ENCODE assay signal across 10 mouse cellular contexts in genomic region chr8:13472284-13472683, GRCm38 (mm10). TPM values are rescaled to one million over a fixed set of nuclear protein-coding genes. Genes with fewer than 3 reads are reported as not detected.
DNase-seq lines count a peak whose midpoint lies in the region; ATAC-seq and TF ChIP-seq lines count a peak whose summit lies in the region.
"Had no signal": no experiment of that assay in that cellular context is flagged by ENCODE, and none has a peak within 500 bp of the region (broad histone marks: within the 10 kb centered on the region; RNA-seq: fewer than 3 reads in every experiment).

No protein-coding gene starts in this region.

- no peak for TF ChIP-seq CTCF in gastrocnemius, adult 2 months (IDR thresholded peaks at IDR 0.05)
- no peak for TF ChIP-seq CTCF in layer of hippocampus, adult 2 months (conservative IDR thresholded peaks at IDR 0.05)
- no peak for TF ChIP-seq CTCF in midbrain, postnatal 0 days (IDR thresholded peaks at IDR 0.05)
- TF ChIP-seq CTCF in left cerebral cortex, adult 2 months (IDR thresholded peaks at IDR 0.05), result no peak

- H3K4me1 ChIP-seq in intestine, embryonic 15.5 days (replicated peaks), result no peaks in the 10 kb centered on the region
- H3K4me1 ChIP-seq in intestine, embryonic 16.5 days (ENCODE audit: control insufficient read depth, insufficient read depth, low read length), result no peaks in the 10 kb centered on the region
- H3K4me1 ChIP-seq in kidney, embryonic 16.5 days (ENCODE audit: insufficient read depth, low read length), result no peaks in the 10 kb centered on the region
- H3K4me1 ChIP-seq in midbrain, postnatal 0 days (ENCODE audit: insufficient read depth, low read length), result no peaks in the 10 kb centered on the region
- H3K4me1 ChIP-seq: midbrain, embryonic 10.5 days had no signal

- no peak overlapping the region for H3K27ac ChIP-seq in intestine, embryonic 15.5 days
- H3K27ac ChIP-seq in intestine, embryonic 16.5 days (ENCODE audit: low read length), result no peak overlapping the region
- peak overlapping the region; percentile 89 for H3K27ac ChIP-seq in gastrocnemius, adult 2 months
- no peak overlapping the region for H3K27ac ChIP-seq in kidney, embryonic 16.5 days (ENCODE audit: low read length)
- H3K27ac ChIP-seq in layer of hippocampus, adult 2 months, result no peak overlapping the region
- H3K27ac ChIP-seq in midbrain, postnatal 0 days (ENCODE audit: low read depth, low read length), result no peak overlapping the region
- no peak overlapping the region for H3K27ac ChIP-seq in left cerebral cortex, adult 2 months
- H3K27ac ChIP-seq: midbrain, embryonic 10.5 days had no signal

- no peaks in the 10 kb centered on the region for H3K9me3 ChIP-seq in intestine, embryonic 15.5 days
- no peaks in the 10 kb centered on the region for H3K9me3 ChIP-seq in intestine, embryonic 16.5 days (ENCODE audit: control insufficient read depth, low read length)
- no peaks in the 10 kb centered on the region for H3K9me3 ChIP-seq in kidney, embryonic 16.5 days (ENCODE audit: low read length)
- no peaks in the 10 kb centered on the region for H3K9me3 ChIP-seq in midbrain, postnatal 0 days (ENCODE audit: low read length)
- H3K9me3 ChIP-seq: midbrain, embryonic 10.5 days had no signal

- H3K4me2 ChIP-seq in intestine, embryonic 15.5 days (replicated peaks), result no peak overlapping the region
- H3K4me2 ChIP-seq in intestine, embryonic 16.5 days (ENCODE audit: low read depth, low read length), result no peak overlapping the region
- no peak overlapping the region for H3K4me2 ChIP-seq in kidney, embryonic 16.5 days (replicated peaks; ENCODE audit: low read depth, low read length)
- H3K4me2 ChIP-seq in midbrain, postnatal 0 days (ENCODE audit: low read depth, low read length, poor library complexity, severe bottlenecking), result no peak overlapping the region

- no peak overlapping the region for H3K9ac ChIP-seq in intestine, embryonic 15.5 days
- no peak overlapping the region for H3K9ac ChIP-seq in intestine, embryonic 16.5 days (ENCODE audit: low read depth, low read length)
- no peak overlapping the region for H3K9ac ChIP-seq in kidney, embryonic 16.5 days (replicated peaks; ENCODE audit: low read length)
- no peak overlapping the region for H3K9ac ChIP-seq in midbrain, postnatal 0 days (replicated peaks; ENCODE audit: low read length, poor library complexity, severe bottlenecking)

- H3K4me3 ChIP-seq in intestine, embryonic 15.5 days (replicated peaks), result no peak overlapping the region
- H3K4me3 ChIP-seq in intestine, embryonic 16.5 days (ENCODE audit: low read length), result no peak overlapping the region
- H3K4me3 ChIP-seq in gastrocnemius, adult 2 months, result no peak overlapping the region
- no peak overlapping the region for H3K4me3 ChIP-seq in kidney, embryonic 16.5 days (ENCODE audit: low read length)
- H3K4me3 ChIP-seq in layer of hippocampus, adult 2 months, result no peak overlapping the region
- H3K4me3 ChIP-seq in midbrain, postnatal 0 days (ENCODE audit: low read depth, low read length), result no peak overlapping the region
- no peak overlapping the region for H3K4me3 ChIP-seq in left cerebral cortex, adult 2 months
- H3K4me3 ChIP-seq: midbrain, embryonic 10.5 days had no signal

- no peaks in the 10 kb centered on the region; the same call in 1 of the 2 replicates for H3K36me3 ChIP-seq in intestine, embryonic 15.5 days
- H3K36me3 ChIP-seq in intestine, embryonic 16.5 days (ENCODE audit: control insufficient read depth, insufficient read depth, low read length), result peaks cover 3% of the 10 kb centered on the region; the same call in 1 of the 2 replicates
- H3K36me3 ChIP-seq in kidney, embryonic 16.5 days (ENCODE audit: insufficient read depth, low read length), result 0 out of 2 replicates have a peak, but pooled peaks cover 5% of the 10 kb centered on the region
- peaks cover 68% of the 10 kb centered on the region for H3K36me3 ChIP-seq in midbrain, postnatal 0 days (ENCODE audit: insufficient read depth, low read length)
- H3K36me3 ChIP-seq: midbrain, embryonic 10.5 days had no signal

- no peaks in the 10 kb centered on the region for H3K27me3 ChIP-seq in intestine, embryonic 15.5 days (replicated peaks)
- no peaks in the 10 kb centered on the region for H3K27me3 ChIP-seq in intestine, embryonic 16.5 days (replicated peaks; ENCODE audit: control insufficient read depth, insufficient read depth, low read length)
- no peaks in the 10 kb centered on the region for H3K27me3 ChIP-seq in kidney, embryonic 16.5 days (ENCODE audit: insufficient read depth, low read length)
- no peaks in the 10 kb centered on the region for H3K27me3 ChIP-seq in midbrain, postnatal 0 days (ENCODE audit: insufficient read depth, low read length)

- intact Hi-C loops in gastrocnemius, adult 2 months (cut with DNase I), result no loop called here
- intact Hi-C loops in left cerebral cortex, adult 2 months (cut with DNase I), result no loop called here

- DNase-seq in gastrocnemius, adult 2 months, result peak; percentile 83
- DNase-seq in lung, postnatal 4 days, result peak; percentile 41 to 58
- DNase-seq in layer of hippocampus, adult 2 months (ENCODE audit: low spot score in 2 of 2), result no peak
- no peak for DNase-seq in midbrain, postnatal 0 days (ENCODE audit: low spot score)
- DNase-seq in left cerebral cortex, adult 2 months (ENCODE audit: extremely low spot score in 1 of 2, low spot score in 2 of 2), result no peak

- WGBS in intestine, embryonic 15.5 days, result 54% methylated on average over 7 of the region's 7 CpGs
- 60% methylated on average over 7 of the region's 7 CpGs for WGBS in intestine, embryonic 16.5 days
- 50% methylated on average over 7 of the region's 7 CpGs for WGBS in kidney, embryonic 16.5 days
- WGBS in midbrain, postnatal 0 days, result 76% methylated on average over 7 of the region's 7 CpGs

- 0 out of 2 replicates have a peak, but pooled peaks have one; percentile 39 for ATAC-seq in intestine, embryonic 15.5 days
- no peak; the same call in 1 of the 2 replicates for ATAC-seq in intestine, embryonic 16.5 days
- peak; percentile 40; the same call in 1 of the 2 replicates for ATAC-seq in kidney, embryonic 16.5 days (ENCODE audit: low FRiP score, low TSS enrichment)
- no peak for ATAC-seq in midbrain, postnatal 0 days (ENCODE audit: low FRiP score)
- ATAC-seq: hindbrain, embryonic 16.5 days had no signal

RNA-seq across cellular contexts. Expression of gene Gas6, which starts 22.0 kb away (rescaled TPM):
- 50.9 and 57.8 TPM in 2 replicates for polyA plus RNA-seq in intestine, embryonic 15.5 days (2015; fragmentation: Nextera tagmentation; extraction: Ambion mirVana)
- 55.8 and 60.7 TPM in 2 replicates for polyA plus RNA-seq in intestine, embryonic 16.5 days (2015; fragmentation: Nextera tagmentation; extraction: Ambion mirVana)
- total RNA-seq in gastrocnemius, adult 2 months (2021), result 10 to 100 TPM; 63.4 to 87.3 TPM
- polyA plus RNA-seq in kidney, embryonic 16.5 days (2015; fragmentation: Nextera tagmentation; extraction: Ambion mirVana), result 70.1 and 76.9 TPM in 2 replicates
- total RNA-seq in layer of hippocampus, adult 2 months (2021), result 10 to 100 TPM; 81.2 to 85.1 TPM
- 73.6 and 91.0 TPM in 2 replicates for total RNA-seq in midbrain, postnatal 0 days (2014; rRNA removed)
- 63.0 and 67.8 TPM in 2 replicates for polyA plus RNA-seq in midbrain, postnatal 0 days (2015; fragmentation: Nextera tagmentation; extraction: Ambion mirVana)
- total RNA-seq in left cerebral cortex, adult 2 months (2021), result 10 to 100 TPM; 96.8 to 98.7 TPM

RNA-seq across cellular contexts. Expression of gene Tmem255b, which starts 37.3 kb away (rescaled TPM):
- polyA plus RNA-seq in intestine, embryonic 15.5 days (2015; fragmentation: Nextera tagmentation; extraction: Ambion mirVana), result 2.2 and 2.7 TPM in 2 replicates
- 3.2 and 3.6 TPM in 2 replicates for polyA plus RNA-seq in intestine, embryonic 16.5 days (2015; fragmentation: Nextera tagmentation; extraction: Ambion mirVana)
- 1 to 10 TPM; 2.6 to 3.1 TPM for total RNA-seq in gastrocnemius, adult 2 months (2021)
- polyA plus RNA-seq in kidney, embryonic 16.5 days (2015; fragmentation: Nextera tagmentation; extraction: Ambion mirVana), result 0.95 and 1.4 TPM in 2 replicates
- total RNA-seq in layer of hippocampus, adult 2 months (2021), result 1 to 10 TPM; 5.2 TPM
- total RNA-seq in midbrain, postnatal 0 days (2014; rRNA removed), result 1.1 and 2.2 TPM in 2 replicates
- 1.6 and 1.8 TPM in 2 replicates for polyA plus RNA-seq in midbrain, postnatal 0 days (2015; fragmentation: Nextera tagmentation; extraction: Ambion mirVana)
- 1 to 10 TPM; 3.6 to 5.9 TPM for total RNA-seq in left cerebral cortex, adult 2 months (2021)

Comparison
In these comparisons a context has a peak if more than half of its experiments do, and no peak if none do; other contexts are left out.
1. ATAC-seq: peak in intestine, embryonic 15.5 days (single experiment) and kidney, embryonic 16.5 days (single experiment); none in intestine, embryonic 16.5 days (single experiment) and midbrain, postnatal 0 days (single experiment).
2. DNase-seq: peak in gastrocnemius, adult 2 months (single experiment) and lung, postnatal 4 days (2 of 2); none in layer of hippocampus, adult 2 months (0 of 2), midbrain, postnatal 0 days (single experiment) and left cerebral cortex, adult 2 months (0 of 2).